Mouse (Mus musculus) cortical plate, adult 2 months (tissue): ENCODE data around the gene Cdc42bpa. TPM values are rescaled to one million over a fixed set of nuclear protein-coding genes. Genes with fewer than 3 reads are reported as not detected.

Experiments used
- H3K27ac ChIP-seq: fragments of 200-500 bp; 2 replicates; pipeline ENCODE4 v1.5.1; 2012; ENCODE audit warnings: low read length, control low read depth, inconsistent platforms; ENCODE audit not compliant: insufficient read depth
- H3K4me1 ChIP-seq: fragments of 200-500 bp; 2 replicates; pipeline ENCODE4 v1.6.1; 2011; ENCODE audit warnings: low read length; ENCODE audit not compliant: control insufficient read depth, insufficient read depth
- H3K4me3 ChIP-seq: fragments of 200-500 bp; 2 replicates; pipeline ENCODE4 v1.5.1; 2011; ENCODE audit warnings: mild to moderate bottlenecking, low read length, control low read depth; ENCODE audit not compliant: insufficient read depth
- CTCF ChIP-seq: fragments of 200-500 bp; IDR thresholded peaks from 2 replicates; pipeline ENCODE4 v1.5.1; 2011; ENCODE audit warnings: mild to moderate bottlenecking, control low read depth, low read length; ENCODE audit not compliant: insufficient read depth; ENCODE audit errors: extremely low read depth
- POLR2A ChIP-seq: fragments of 200-500 bp; IDR thresholded peaks from 2 replicates; pipeline ENCODE4 v1.6.1; 2011; ENCODE audit warnings: mild to moderate bottlenecking, low read length, control low read depth; ENCODE audit not compliant: insufficient read depth; ENCODE audit errors: extremely low read depth
- polyA plus RNA-seq: library from polyadenylated mRNA; depleted of rRNA; stranded (reverse); fragments of >200 nt; gene quantifications from 2 replicates; pipeline ENCODE4 v1.2.3, GENCODE M21; 2012

Gene Cdc42bpa
- polyA plus RNA-seq, 1 experiment: 147 TPM

- no peak for TF ChIP-seq CTCF
- peak; percentile 86 for TF ChIP-seq POLR2A
- peak overlapping the region; percentile 71 for H3K4me3 ChIP-seq
- H3K4me1 ChIP-seq: peaks cover 2% of the 10 kb centered on the region; the same call in 1 of the 2 replicates
- H3K27ac ChIP-seq: no peak overlapping the region
These were observed 235.6 kb downstream of the Cdc42bpa start for GRCm38 (mm10) chr1:180195703-180196381.

DNA sequence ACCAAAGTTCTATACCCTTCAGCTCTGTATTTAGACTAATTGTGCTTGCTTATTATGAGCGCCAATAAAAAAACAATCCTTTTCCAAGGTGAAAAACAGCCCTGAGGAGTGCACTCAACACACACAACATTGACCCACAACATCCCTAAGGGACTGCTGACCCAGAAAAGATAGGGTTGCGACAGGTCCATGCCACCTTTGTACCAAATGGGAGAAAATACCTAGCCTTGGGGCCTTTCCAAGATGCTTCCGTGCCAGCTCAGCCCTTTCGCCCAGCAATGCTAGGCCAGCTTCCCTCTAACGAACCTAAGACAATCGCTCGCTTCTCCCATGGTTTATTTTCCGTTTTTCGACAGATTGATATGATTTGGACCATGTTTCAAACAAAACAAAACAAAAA, 236.2 kb downstream of the Cdc42bpa start:
- no peak overlapping the region; the same call in 1 of the 2 replicates for H3K4me3 ChIP-seq
- TF ChIP-seq CTCF (no peak), POLR2A (no peak)
- H3K4me1 ChIP-seq: peaks cover 2% of the 10 kb centered on the region; the same call in 1 of the 2 replicates
- H3K27ac ChIP-seq: no peak overlapping the region

DNA sequence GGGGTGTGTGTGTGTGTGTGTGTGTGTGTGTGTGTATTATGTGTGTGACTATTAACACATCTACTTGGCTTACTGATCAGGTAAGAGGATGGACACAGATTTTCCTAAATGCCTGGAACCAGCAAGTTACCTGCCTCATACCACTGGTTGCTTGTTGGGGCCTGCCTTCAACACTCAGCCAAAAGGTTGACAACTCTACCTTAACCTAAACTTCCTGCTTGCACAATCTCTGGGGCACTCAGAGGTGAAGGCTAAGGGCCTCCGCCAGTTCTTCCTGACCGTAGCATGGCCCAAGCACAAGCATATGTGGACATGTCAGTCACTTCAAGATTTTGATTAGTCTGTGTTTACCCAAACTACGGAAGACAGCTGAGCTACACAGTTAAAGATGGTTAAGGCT, 237.7 kb downstream of the Cdc42bpa start:
- H3K27ac ChIP-seq: no peak overlapping the region
- no peak overlapping the region for H3K4me3 ChIP-seq
- H3K4me1 ChIP-seq: peaks cover 2% of the 10 kb centered on the region; the same call in 1 of the 2 replicates
- TF ChIP-seq CTCF (no peak), POLR2A (no peak)

DNA sequence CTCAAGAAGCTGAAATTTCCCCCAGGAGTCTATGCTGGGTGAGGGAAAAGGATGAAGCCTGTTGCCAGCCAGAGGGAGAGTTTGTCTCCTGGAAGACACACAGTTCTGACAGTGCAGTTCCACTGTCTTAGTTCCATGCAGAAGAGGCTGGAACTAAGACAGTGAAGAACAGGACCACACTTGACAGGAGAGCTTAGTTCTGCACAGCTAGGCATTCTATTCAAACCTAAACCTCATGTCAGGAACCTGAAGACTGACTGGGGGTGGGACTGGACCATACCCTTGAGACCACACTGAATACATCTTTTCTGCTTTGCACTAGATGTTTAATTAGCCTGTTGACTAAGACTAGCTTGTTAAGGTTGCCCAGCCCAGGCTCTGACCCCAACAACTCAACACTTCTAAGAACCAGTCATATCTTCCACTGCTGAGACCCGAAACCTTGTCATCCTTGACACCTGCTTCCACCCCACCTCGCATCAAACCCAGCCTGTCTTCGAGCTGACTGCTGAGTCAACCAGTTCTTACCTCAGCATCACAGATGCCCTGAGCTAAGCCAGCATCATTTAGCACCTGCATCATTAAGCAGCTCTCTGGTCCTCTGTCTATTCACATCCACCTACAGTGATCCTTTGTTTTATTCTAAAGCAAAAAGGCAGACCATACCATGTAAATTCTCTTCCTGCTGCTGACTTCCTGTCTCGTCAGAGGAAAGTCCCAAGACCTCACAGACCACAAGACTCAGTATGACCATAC, 238.9 kb downstream of the Cdc42bpa start, which contains the start of gene Coq8a:
Gene Coq8a, minus strand, starts transcription at position 644 of the 756 bp plus-strand sequence.
- Histone ChIP-seq H3K4me3 (no peak within 1 kb of the TSS), H3K4me1 (0 out of 2 replicates have a peak, but pooled peaks cover under 1% of the 10 kb centered on the region), H3K27ac (no peak within 1 kb of the TSS)
- no peak for TF ChIP-seq CTCF
- TF ChIP-seq POLR2A: no peak

- H3K4me3 ChIP-seq: no peak overlapping the region
- TF ChIP-seq CTCF (no peak), POLR2A (no peak)
- H3K4me1 ChIP-seq: no peaks in the 10 kb centered on the region
- no peak overlapping the region for H3K27ac ChIP-seq
These were observed 239.4 kb downstream of the Cdc42bpa start for GRCm38 (mm10) chr1:180199715-180200050.

GRCm38 (mm10) chr1:180200722-180201121, 240.4 kb downstream of the Cdc42bpa start:
- H3K4me1 ChIP-seq: no peaks in the 10 kb centered on the region
- TF ChIP-seq POLR2A (no peak), CTCF (no peak)
- no peak overlapping the region for H3K4me3 ChIP-seq
- no peak overlapping the region for H3K27ac ChIP-seq

GRCm38 (mm10) chr1:180208370-180208769, 248.1 kb downstream of the Cdc42bpa start:
- H3K4me1 ChIP-seq: no peaks in the 10 kb centered on the region
- H3K4me3 ChIP-seq: no peak overlapping the region
- no peak overlapping the region for H3K27ac ChIP-seq
- TF ChIP-seq POLR2A: no peak
- TF ChIP-seq CTCF: no peak

DNA sequence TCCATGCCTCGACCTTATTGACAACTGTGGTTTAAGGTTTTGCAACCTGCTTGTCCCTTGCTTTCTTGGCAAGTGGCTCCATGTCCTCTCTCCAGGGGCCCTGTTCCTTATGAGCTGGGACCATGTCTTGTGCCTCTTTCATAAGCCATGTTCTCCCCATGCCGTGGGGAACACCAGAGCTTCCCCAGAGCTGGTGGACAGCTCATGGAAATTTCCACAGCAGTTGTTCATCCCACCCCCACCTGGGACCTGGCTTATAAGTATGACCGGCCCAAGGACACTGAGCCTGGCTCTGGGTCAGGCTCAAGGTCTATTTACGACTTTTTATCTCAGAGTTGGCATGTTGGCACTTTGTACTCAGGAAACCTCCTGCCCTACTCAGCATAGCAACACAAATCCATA, 249.8 kb downstream of the Cdc42bpa start:
- no peak overlapping the region for H3K27ac ChIP-seq
- TF ChIP-seq CTCF: no peak
- TF ChIP-seq POLR2A: no peak
- H3K4me1 ChIP-seq: no peaks in the 10 kb centered on the region
- H3K4me3 ChIP-seq: no peak overlapping the region

DNA sequence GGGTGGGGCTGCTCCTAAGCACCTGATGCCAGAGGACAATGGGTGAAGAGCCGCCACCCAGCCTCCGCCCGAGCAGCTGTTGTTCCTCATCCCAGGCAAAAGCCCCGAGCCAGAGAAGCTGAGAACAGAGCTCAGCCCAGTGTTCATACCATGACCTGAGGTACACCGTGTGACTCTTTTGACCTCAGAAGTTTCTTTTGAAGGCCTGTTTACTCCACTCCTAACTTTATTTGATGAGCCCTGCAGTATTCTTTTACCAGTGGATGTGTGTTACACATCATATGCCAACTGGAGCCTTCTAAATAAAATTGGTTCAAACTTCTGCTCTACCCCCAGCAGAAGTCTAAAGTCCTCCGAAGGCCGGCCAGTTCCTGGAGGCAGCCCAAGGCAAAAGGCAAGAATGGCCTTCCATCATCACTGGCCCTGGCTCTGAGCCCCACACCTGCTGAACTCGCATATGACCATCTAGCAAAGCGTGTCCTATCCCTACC, 250.6 kb downstream of the Cdc42bpa start:
- no peaks in the 10 kb centered on the region for H3K4me1 ChIP-seq
- H3K4me3 ChIP-seq: no peak overlapping the region
- TF ChIP-seq POLR2A (no peak), CTCF (no peak)
- H3K27ac ChIP-seq: no peak overlapping the region
